Mouse (Mus musculus): ENCODE data around the gene Kifc3. TPM values are rescaled to one million over a fixed set of nuclear protein-coding genes. Genes with fewer than 3 reads are reported as not detected.

The Kifc3 gene
- polyA plus RNA-seq, 1 experiment from 2014 or later: 21.6 TPM

GRCm38 (mm10) chr8:95131983-95132382 is 70.6 kb downstream of the Kifc3 start:
- no peak for DNase-seq (ENCODE audit: low spot score)
- no peak overlapping the region for H3K27ac ChIP-seq (ENCODE audit: low read depth)
- H3K9me3 ChIP-seq (ENCODE audit: control insufficient read depth, low read length): no peaks in the 10 kb centered on the region
- no peak overlapping the region for H3K4me3 ChIP-seq (ENCODE audit: low read depth, low read length)
- H3K36me3 ChIP-seq (ENCODE audit: control insufficient read depth, insufficient read depth, low read length): peaks cover 21% of the 10 kb centered on the region
- H3K4me2 ChIP-seq (ENCODE audit: low read length): no peak overlapping the region
- peaks cover 2% of the 10 kb centered on the region for H3K4me1 ChIP-seq (replicated peaks; ENCODE audit: control insufficient read depth, insufficient read depth, low read length)
- no peak overlapping the region for H3K9ac ChIP-seq (ENCODE audit: low read length)
- WGBS: 83% methylated on average over 5 of the region's 5 CpGs
- ATAC-seq (replicated peaks; ENCODE audit: low FRiP score, low TSS enrichment, low read depth): no peak
- no peaks in the 10 kb centered on the region for H3K27me3 ChIP-seq (replicated peaks; ENCODE audit: control insufficient read depth, insufficient read depth, low read length)

GRCm38 (mm10) chr8:95130966-95131537 is 71.6 kb downstream of the Kifc3 start:
- no peak overlapping the region for H3K4me3 ChIP-seq (ENCODE audit: low read depth, low read length)
- no peaks in the 10 kb centered on the region for H3K9me3 ChIP-seq (ENCODE audit: control insufficient read depth, low read length)
- H3K9ac ChIP-seq (ENCODE audit: low read length): no peak overlapping the region
- no peaks in the 10 kb centered on the region for H3K4me1 ChIP-seq (replicated peaks; ENCODE audit: control insufficient read depth, insufficient read depth, low read length)
- H3K4me2 ChIP-seq (ENCODE audit: low read length): no peak overlapping the region
- no peaks in the 10 kb centered on the region for H3K27me3 ChIP-seq (replicated peaks; ENCODE audit: control insufficient read depth, insufficient read depth, low read length)
- DNase-seq (ENCODE audit: low spot score) (no peak), ATAC-seq (replicated peaks; ENCODE audit: low FRiP score, low TSS enrichment, low read depth) (no peak)
- H3K36me3 ChIP-seq (ENCODE audit: control insufficient read depth, insufficient read depth, low read length): peaks cover 27% of the 10 kb centered on the region
- 55% methylated on average over 15 of the region's 15 CpGs for WGBS
- H3K27ac ChIP-seq (ENCODE audit: low read depth): no peak overlapping the region

GRCm38 (mm10) chr8:95128750-95129260 is 73.8 kb downstream of the Kifc3 start:
- Histone ChIP-seq H3K27me3 (replicated peaks; ENCODE audit: control insufficient read depth, insufficient read depth, low read length) (no peaks in the 10 kb centered on the region), H3K4me3 (ENCODE audit: low read depth, low read length) (no peak overlapping the region), H3K4me2 (ENCODE audit: low read length) (no peak overlapping the region), H3K9me3 (ENCODE audit: control insufficient read depth, low read length) (no peaks in the 10 kb centered on the region), H3K27ac (ENCODE audit: low read depth) (no peak overlapping the region), H3K4me1 (replicated peaks; ENCODE audit: control insufficient read depth, insufficient read depth, low read length) (no peaks in the 10 kb centered on the region), H3K36me3 (ENCODE audit: control insufficient read depth, insufficient read depth, low read length) (peaks cover 32% of the 10 kb centered on the region), H3K9ac (ENCODE audit: low read length) (no peak overlapping the region)
- ATAC-seq (replicated peaks; ENCODE audit: low FRiP score, low TSS enrichment, low read depth): no peak
- 88% methylated on average over 11 of the region's 11 CpGs for WGBS
- DNase-seq (ENCODE audit: low spot score): no peak

- H3K36me3 ChIP-seq (ENCODE audit: control insufficient read depth, insufficient read depth, low read length): peaks cover 25% of the 10 kb centered on the region; the same call in 1 of the 2 replicates
- no peak overlapping the region for H3K4me2 ChIP-seq (ENCODE audit: low read length)
- no peak overlapping the region for H3K27ac ChIP-seq (ENCODE audit: low read depth)
- H3K4me3 ChIP-seq (ENCODE audit: low read depth, low read length): no peak overlapping the region
- H3K4me1 ChIP-seq (replicated peaks; ENCODE audit: control insufficient read depth, insufficient read depth, low read length): no peaks in the 10 kb centered on the region
- H3K9ac ChIP-seq (ENCODE audit: low read length): no peak overlapping the region
- DNase-seq (ENCODE audit: low spot score) (no peak), ATAC-seq (replicated peaks; ENCODE audit: low FRiP score, low TSS enrichment, low read depth) (0 out of 2 replicates have a peak, but pooled peaks have one; percentile 16)
- no peaks in the 10 kb centered on the region for H3K27me3 ChIP-seq (replicated peaks; ENCODE audit: control insufficient read depth, insufficient read depth, low read length)
- 84% methylated on average over 9 of the region's 9 CpGs for WGBS
- H3K9me3 ChIP-seq (ENCODE audit: control insufficient read depth, low read length): no peaks in the 10 kb centered on the region
Observed at GRCm38 (mm10) chr8:95127658-95128057, 75.0 kb downstream of the Kifc3 start.

- no peak for DNase-seq (ENCODE audit: low spot score)
- no peak overlapping the region for H3K4me3 ChIP-seq (ENCODE audit: low read depth, low read length)
- H3K4me2 ChIP-seq (ENCODE audit: low read length): no peak overlapping the region
- no peaks in the 10 kb centered on the region for H3K27me3 ChIP-seq (replicated peaks; ENCODE audit: control insufficient read depth, insufficient read depth, low read length)
- no peak overlapping the region for H3K27ac ChIP-seq (ENCODE audit: low read depth)
- no peak for ATAC-seq (replicated peaks; ENCODE audit: low FRiP score, low TSS enrichment, low read depth)
- H3K4me1 ChIP-seq (replicated peaks; ENCODE audit: control insufficient read depth, insufficient read depth, low read length): no peaks in the 10 kb centered on the region
- H3K36me3 ChIP-seq (ENCODE audit: control insufficient read depth, insufficient read depth, low read length): peaks cover 30% of the 10 kb centered on the region
- no peaks in the 10 kb centered on the region for H3K9me3 ChIP-seq (ENCODE audit: control insufficient read depth, low read length)
- no peak overlapping the region for H3K9ac ChIP-seq (ENCODE audit: low read length)
- WGBS: 86% methylated on average over 11 of the region's 11 CpGs
Observed at GRCm38 (mm10) chr8:95126497-95126896, 76.1 kb downstream of the Kifc3 start.

- H3K36me3 ChIP-seq (ENCODE audit: control insufficient read depth, insufficient read depth, low read length): peaks cover 25% of the 10 kb centered on the region
- no peak overlapping the region for H3K4me2 ChIP-seq (ENCODE audit: low read length)
- H3K9me3 ChIP-seq (ENCODE audit: control insufficient read depth, low read length): no peaks in the 10 kb centered on the region
- ATAC-seq (replicated peaks; ENCODE audit: low FRiP score, low TSS enrichment, low read depth): no peak
- no peak for DNase-seq (ENCODE audit: low spot score)
- no peak overlapping the region for H3K27ac ChIP-seq (ENCODE audit: low read depth)
- 93% methylated on average over 5 of the region's 5 CpGs for WGBS
- H3K9ac ChIP-seq (ENCODE audit: low read length): no peak overlapping the region
- no peaks in the 10 kb centered on the region for H3K4me1 ChIP-seq (replicated peaks; ENCODE audit: control insufficient read depth, insufficient read depth, low read length)
- no peak overlapping the region for H3K4me3 ChIP-seq (ENCODE audit: low read depth, low read length)
- H3K27me3 ChIP-seq (replicated peaks; ENCODE audit: control insufficient read depth, insufficient read depth, low read length): no peaks in the 10 kb centered on the region
Observed at GRCm38 (mm10) chr8:95123455-95123854, 79.2 kb downstream of the Kifc3 start.

GRCm38 (mm10) chr8:95113750-95114149 is 88.9 kb downstream of the Kifc3 start:
- DNase-seq (ENCODE audit: low spot score): no peak
- WGBS: 60% methylated on average over 3 of the region's 3 CpGs
- no peaks in the 10 kb centered on the region for H3K27me3 ChIP-seq (replicated peaks; ENCODE audit: control insufficient read depth, insufficient read depth, low read length)
- H3K4me2 ChIP-seq (ENCODE audit: low read length): no peak overlapping the region
- peaks cover 2% of the 10 kb centered on the region; the same call in 1 of the 2 replicates for H3K36me3 ChIP-seq (ENCODE audit: control insufficient read depth, insufficient read depth, low read length)
- no peak overlapping the region for H3K4me3 ChIP-seq (ENCODE audit: low read depth, low read length)
- H3K27ac ChIP-seq (ENCODE audit: low read depth): no peak overlapping the region
- H3K9ac ChIP-seq (ENCODE audit: low read length): no peak overlapping the region
- no peaks in the 10 kb centered on the region for H3K9me3 ChIP-seq (ENCODE audit: control insufficient read depth, low read length)
- H3K4me1 ChIP-seq (replicated peaks; ENCODE audit: control insufficient read depth, insufficient read depth, low read length): no peaks in the 10 kb centered on the region
- ATAC-seq (replicated peaks; ENCODE audit: low FRiP score, low TSS enrichment, low read depth): peak; percentile 43; the same call in 1 of the 2 replicates

- Histone ChIP-seq H3K27ac (ENCODE audit: low read depth) (no peak overlapping the region), H3K9me3 (ENCODE audit: control insufficient read depth, low read length) (no peaks in the 10 kb centered on the region), H3K4me2 (ENCODE audit: low read length) (no peak overlapping the region), H3K4me1 (replicated peaks; ENCODE audit: control insufficient read depth, insufficient read depth, low read length) (no peaks in the 10 kb centered on the region), H3K4me3 (ENCODE audit: low read depth, low read length) (no peak overlapping the region), H3K9ac (ENCODE audit: low read length) (no peak overlapping the region), H3K36me3 (ENCODE audit: control insufficient read depth, insufficient read depth, low read length) (peaks cover 8% of the 10 kb centered on the region; the same call in 1 of the 2 replicates), H3K27me3 (replicated peaks; ENCODE audit: control insufficient read depth, insufficient read depth, low read length) (no peaks in the 10 kb centered on the region)
- 84% methylated on average over 4 of the region's 4 CpGs for WGBS
- no peak for DNase-seq (ENCODE audit: low spot score)
- ATAC-seq (replicated peaks; ENCODE audit: low FRiP score, low TSS enrichment, low read depth): no peak
Observed at GRCm38 (mm10) chr8:95113108-95113507, 89.5 kb downstream of the Kifc3 start.

- H3K27ac ChIP-seq (ENCODE audit: low read depth): no peak overlapping the region
- no peaks in the 10 kb centered on the region for H3K27me3 ChIP-seq (replicated peaks; ENCODE audit: control insufficient read depth, insufficient read depth, low read length)
- no peak overlapping the region for H3K4me2 ChIP-seq (ENCODE audit: low read length)
- H3K36me3 ChIP-seq (ENCODE audit: control insufficient read depth, insufficient read depth, low read length): peaks cover 11% of the 10 kb centered on the region
- 83% methylated on average over 3 of the region's 3 CpGs for WGBS
- ATAC-seq (replicated peaks; ENCODE audit: low FRiP score, low TSS enrichment, low read depth) (no peak), DNase-seq (ENCODE audit: low spot score) (no peak)
- H3K9me3 ChIP-seq (ENCODE audit: control insufficient read depth, low read length): no peaks in the 10 kb centered on the region
- no peak overlapping the region for H3K9ac ChIP-seq (ENCODE audit: low read length)
- no peak overlapping the region for H3K4me3 ChIP-seq (ENCODE audit: low read depth, low read length)
- H3K4me1 ChIP-seq (replicated peaks; ENCODE audit: control insufficient read depth, insufficient read depth, low read length): no peaks in the 10 kb centered on the region
Observed at GRCm38 (mm10) chr8:95112594-95112993, 90.0 kb downstream of the Kifc3 start.

Data from intestine, embryonic 14.5 days (tissue).